Mouse (Mus musculus): Measurements from ENCODE around the gene Cdc42ep2. TPM values are rescaled to one million over a fixed set of nuclear protein-coding genes. Genes with fewer than 3 reads are reported as not detected.
A peak's percentile ranks its signal among the peaks of the same experiment; 100 is the strongest.

Gene Cdc42ep2
- polyA plus RNA-seq, 1 experiment = 2.5 TPM

DNA sequence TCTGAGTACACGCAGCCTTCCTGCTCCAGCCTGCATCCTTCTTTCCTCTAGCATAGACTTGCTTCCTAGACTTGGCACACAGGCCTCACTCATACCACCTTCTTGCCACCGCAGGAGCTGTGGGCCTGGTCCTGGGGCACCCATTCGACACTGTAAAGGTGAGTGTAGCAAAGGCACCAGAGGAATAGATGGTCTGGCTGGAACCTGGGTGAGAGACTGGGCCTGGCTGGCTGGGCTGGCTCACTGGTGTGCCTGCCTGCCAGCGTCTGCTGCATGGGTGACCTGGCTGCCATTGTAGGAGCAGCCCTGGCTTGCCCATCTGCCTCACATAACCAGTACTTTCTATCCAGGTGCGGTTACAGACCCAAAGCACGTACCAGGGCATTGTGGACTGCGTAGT lies 44.9 kb downstream of the Cdc42ep2 start:
- Histone ChIP-seq H3K4me3 (ENCODE audit: insufficient read depth, low read length) (peak overlapping the region; percentile 31), H3K27ac (ENCODE audit: insufficient read depth, low read depth, low read length) (no peak overlapping the region), H3K4me1 (ENCODE audit: control insufficient read depth, insufficient read depth, low read length) (peaks cover 45% of the 10 kb centered on the region)
- TF ChIP-seq POLR2A (IDR thresholded peaks at IDR 0.05; ENCODE audit: borderline replicate concordance, low read depth, low read length) (no peak), CTCF (IDR thresholded peaks at IDR 0.05; ENCODE audit: low read depth, low read length) (no peak)

DNA sequence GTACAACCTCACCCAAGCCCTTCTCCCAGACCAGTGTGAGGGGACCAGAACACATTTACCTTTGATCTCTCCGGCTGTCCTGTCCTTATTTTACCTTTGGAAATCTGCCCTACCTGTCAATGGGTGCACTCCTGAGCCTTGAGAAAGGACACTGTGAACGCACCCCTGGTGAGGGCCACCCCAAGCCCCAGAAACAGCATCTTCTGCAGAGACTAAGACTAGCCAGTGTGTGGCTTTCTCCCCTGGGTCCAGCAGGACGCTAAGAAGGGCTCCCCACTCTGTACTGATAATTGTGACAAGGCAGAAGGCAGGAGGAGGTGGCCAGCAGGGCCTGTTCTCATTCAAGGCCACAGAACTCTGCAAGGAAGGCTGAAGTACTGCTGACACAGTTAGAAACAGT lies 45.7 kb downstream of the Cdc42ep2 start:
- no peak for TF ChIP-seq CTCF (IDR thresholded peaks at IDR 0.05; ENCODE audit: low read depth, low read length)
- no peak for TF ChIP-seq POLR2A (IDR thresholded peaks at IDR 0.05; ENCODE audit: borderline replicate concordance, low read depth, low read length)
- Histone ChIP-seq H3K4me3 (ENCODE audit: insufficient read depth, low read length) (peak overlapping the region; percentile 64), H3K4me1 (ENCODE audit: control insufficient read depth, insufficient read depth, low read length) (peaks cover 47% of the 10 kb centered on the region), H3K27ac (ENCODE audit: insufficient read depth, low read depth, low read length) (peak overlapping the region; percentile 98)

DNA sequence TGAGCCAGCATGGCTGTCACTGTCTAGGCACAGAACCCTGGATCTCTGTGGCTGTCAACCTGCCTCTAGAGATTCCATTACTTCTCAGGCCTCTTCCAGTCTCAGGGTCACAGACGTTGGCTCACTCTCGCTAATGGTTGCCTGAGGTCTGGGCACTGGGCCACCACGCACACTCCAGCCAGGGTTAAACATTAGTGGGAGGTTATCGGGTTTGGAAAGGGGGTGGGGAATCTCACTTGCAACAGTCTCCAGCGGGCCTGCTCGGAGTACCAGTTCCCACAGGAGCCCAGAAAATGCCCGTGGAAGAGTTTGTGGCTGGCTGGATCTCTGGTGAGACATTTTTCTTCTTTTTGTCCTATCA lies 46.3 kb downstream of the Cdc42ep2 start:
- peak overlapping the region; percentile 98 for H3K27ac ChIP-seq (ENCODE audit: insufficient read depth, low read depth, low read length)
- H3K4me3 ChIP-seq (ENCODE audit: insufficient read depth, low read length) = peak overlapping the region; percentile 64
- H3K4me1 ChIP-seq (ENCODE audit: control insufficient read depth, insufficient read depth, low read length) = peaks cover 51% of the 10 kb centered on the region
- TF ChIP-seq CTCF (IDR thresholded peaks at IDR 0.05; ENCODE audit: low read depth, low read length) = 0 out of 2 replicates have a peak, but pooled peaks have one; percentile 1
- TF ChIP-seq POLR2A (IDR thresholded peaks at IDR 0.05; ENCODE audit: borderline replicate concordance, low read depth, low read length) = no peak

DNA sequence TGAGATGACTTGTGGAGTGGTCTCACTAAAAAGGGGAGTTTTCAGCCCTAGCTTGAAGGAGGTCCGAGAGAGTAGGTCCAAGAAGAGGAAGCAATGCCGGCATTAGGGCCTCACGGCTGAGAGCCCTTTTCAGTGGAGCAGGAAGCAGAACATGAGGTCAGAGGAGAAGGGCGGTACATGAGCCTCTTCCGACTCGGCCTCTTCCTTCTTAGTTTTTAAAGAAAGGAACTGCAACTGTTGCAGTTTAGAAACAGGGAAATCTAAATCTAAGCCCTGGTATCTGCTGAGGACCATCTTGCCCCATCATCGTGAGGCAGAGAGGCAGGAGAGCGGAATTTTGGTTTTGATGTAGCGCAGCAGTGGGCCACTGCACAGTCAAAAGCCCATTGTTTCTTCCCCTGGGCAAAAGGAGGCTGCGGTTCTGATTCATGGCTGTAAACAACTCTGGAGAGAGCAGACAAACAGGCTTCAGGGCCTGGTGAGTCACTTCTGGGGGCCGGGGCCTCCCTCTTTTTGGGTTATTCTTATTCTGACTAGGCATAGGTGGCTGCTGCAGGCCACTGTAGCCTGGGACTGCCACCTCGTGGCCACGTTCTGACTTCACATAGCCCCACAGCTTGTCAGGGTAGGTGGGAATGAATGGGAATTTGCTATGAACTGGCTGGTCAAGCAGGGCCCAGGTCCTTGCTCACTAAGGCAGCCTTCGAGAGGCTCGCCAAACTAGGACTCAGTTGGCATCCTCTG lies 46.8 kb downstream of the Cdc42ep2 start, which contains the start of gene Slc25a45:
Gene Slc25a45 (plus strand): TSS at position 191 of the 744 bp plus-strand sequence.
- peak within 1 kb of the TSS; percentile 98 for H3K27ac ChIP-seq (ENCODE audit: insufficient read depth, low read depth, low read length)
- peaks cover 55% of the 10 kb centered on the region for H3K4me1 ChIP-seq (ENCODE audit: control insufficient read depth, insufficient read depth, low read length)
- TF ChIP-seq CTCF (IDR thresholded peaks at IDR 0.05; ENCODE audit: low read depth, low read length) = peak; percentile 64; the same call in 1 of the 2 replicates
- no peak for TF ChIP-seq POLR2A (IDR thresholded peaks at IDR 0.05; ENCODE audit: borderline replicate concordance, low read depth, low read length)
- peak within 1 kb of the TSS; percentile 64 for H3K4me3 ChIP-seq (ENCODE audit: insufficient read depth, low read length)

DNA sequence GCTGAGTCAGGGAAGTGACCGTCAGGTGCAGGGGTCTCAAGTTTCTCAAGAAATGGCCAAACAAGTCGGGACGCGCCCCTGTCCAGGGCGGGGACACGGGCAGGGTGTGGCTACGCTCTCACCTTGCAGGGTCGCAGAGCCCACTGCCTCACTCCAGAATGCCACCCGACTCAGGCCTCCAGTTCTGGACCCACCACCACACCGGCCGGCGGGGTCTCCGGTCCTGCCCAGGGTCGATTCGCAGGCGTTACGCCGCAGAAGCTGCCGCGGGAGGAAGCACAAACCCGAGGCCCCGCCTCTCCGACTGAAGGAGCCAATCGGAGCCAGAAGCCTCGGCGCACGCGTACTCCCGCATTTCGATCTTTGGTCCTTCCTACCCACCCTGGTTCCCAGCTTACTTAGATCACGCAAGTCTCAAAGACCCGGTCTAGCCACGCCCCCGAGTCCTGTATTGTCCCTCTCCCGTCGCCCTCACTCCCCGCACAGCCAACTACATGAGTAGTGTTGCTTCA lies 49.6 kb downstream of the Cdc42ep2 start, which contains the start of gene Frmd8:
Gene Frmd8 (minus strand): TSS at position 306 of the 512 bp plus-strand sequence.
- TF ChIP-seq CTCF (IDR thresholded peaks at IDR 0.05; ENCODE audit: low read depth, low read length) (no peak), POLR2A (IDR thresholded peaks at IDR 0.05; ENCODE audit: borderline replicate concordance, low read depth, low read length) (no peak)
- Histone ChIP-seq H3K27ac (ENCODE audit: insufficient read depth, low read depth, low read length) (peak within 1 kb of the TSS; percentile 32), H3K4me1 (ENCODE audit: control insufficient read depth, insufficient read depth, low read length) (peaks cover 38% of the 10 kb centered on the region), H3K4me3 (ENCODE audit: insufficient read depth, low read length) (peak within 1 kb of the TSS; percentile 67)

DNA sequence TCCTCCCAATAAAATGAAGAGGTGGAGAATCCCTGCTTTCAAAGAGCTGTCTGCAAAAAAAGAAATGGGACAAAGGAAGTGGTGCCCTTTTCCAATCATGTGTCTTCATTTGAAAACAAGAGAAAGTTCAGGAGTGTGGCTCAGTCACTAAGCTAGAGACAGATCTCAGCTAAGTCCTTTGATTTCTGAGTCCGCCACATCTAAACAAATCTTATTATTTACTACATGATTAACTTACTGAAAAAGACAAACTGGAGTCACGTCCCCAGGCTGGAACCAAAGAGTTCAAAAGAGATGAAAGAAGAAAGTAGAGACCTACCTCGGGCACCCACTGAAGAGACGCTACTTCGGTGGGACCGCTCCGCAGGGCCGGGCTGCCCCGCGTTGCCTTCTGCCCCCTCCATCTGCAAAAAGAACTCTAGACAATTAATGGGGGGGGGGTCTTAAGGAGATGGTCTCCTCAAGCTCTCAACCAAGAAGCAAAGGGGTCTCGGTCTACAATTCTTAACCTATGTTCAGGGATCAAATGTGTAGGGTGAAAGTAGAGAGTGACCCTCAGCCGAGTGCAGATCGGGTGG lies 50.1 kb downstream of the Cdc42ep2 start:
- TF ChIP-seq CTCF (IDR thresholded peaks at IDR 0.05; ENCODE audit: low read depth, low read length) (no peak), POLR2A (IDR thresholded peaks at IDR 0.05; ENCODE audit: borderline replicate concordance, low read depth, low read length) (no peak)
- Histone ChIP-seq H3K4me1 (ENCODE audit: control insufficient read depth, insufficient read depth, low read length) (peaks cover 33% of the 10 kb centered on the region), H3K27ac (ENCODE audit: insufficient read depth, low read depth, low read length) (peak overlapping the region; percentile 32), H3K4me3 (ENCODE audit: insufficient read depth, low read length) (peak overlapping the region; percentile 67)

DNA sequence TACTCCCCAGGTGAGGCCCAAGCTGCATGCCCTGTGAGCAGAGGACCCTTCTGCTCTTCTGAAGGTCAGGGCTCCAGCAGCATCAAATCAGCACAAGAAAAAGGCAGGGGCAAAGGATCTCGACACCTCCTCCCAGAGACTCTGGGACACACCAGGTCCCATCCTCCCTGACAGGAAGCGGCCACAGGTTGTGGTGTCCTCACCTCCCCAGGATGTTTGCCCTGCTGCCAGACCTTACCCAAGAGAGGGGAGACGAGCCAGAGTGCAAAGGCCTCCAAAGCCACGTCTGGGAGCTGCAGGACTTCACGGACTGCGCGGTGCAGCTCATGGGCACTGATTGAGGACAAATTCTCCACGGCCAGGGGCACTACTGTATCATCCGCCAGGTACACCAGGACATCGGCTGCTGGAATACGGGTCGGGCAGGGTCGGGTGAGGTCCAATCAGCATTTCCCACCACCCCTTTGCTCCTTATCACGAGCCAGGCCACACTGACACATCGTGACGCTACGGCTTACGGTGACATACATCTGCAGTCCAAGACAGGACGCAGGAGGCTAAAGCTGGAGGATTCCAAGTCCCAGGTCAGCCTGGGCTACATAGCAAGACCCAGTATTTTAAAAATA lies 51.6 kb downstream of the Cdc42ep2 start:
- no peak overlapping the region for H3K4me3 ChIP-seq (ENCODE audit: insufficient read depth, low read length)
- H3K27ac ChIP-seq (ENCODE audit: insufficient read depth, low read depth, low read length) = no peak overlapping the region
- TF ChIP-seq POLR2A (IDR thresholded peaks at IDR 0.05; ENCODE audit: borderline replicate concordance, low read depth, low read length) = no peak
- no peak for TF ChIP-seq CTCF (IDR thresholded peaks at IDR 0.05; ENCODE audit: low read depth, low read length)

DNA sequence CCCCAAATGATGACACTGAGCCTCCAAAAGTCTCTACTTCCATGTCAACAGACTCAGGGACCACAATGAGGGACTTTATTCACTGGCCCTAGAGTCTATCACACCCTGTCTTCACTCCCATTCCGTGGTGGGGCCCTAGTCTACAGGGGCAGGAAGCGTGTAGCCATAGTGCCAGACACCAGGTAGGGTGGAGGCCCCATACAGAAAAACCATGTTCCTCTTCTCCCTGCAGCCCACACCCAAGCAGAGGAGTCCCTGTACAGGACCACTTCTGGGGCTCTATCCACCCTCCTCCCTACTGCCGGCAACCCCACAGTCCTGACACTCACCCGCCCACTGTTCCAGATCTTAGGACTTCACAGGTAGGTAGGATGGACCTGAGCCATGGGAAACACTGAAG lies 52.1 kb downstream of the Cdc42ep2 start:
- H3K4me3 ChIP-seq (ENCODE audit: insufficient read depth, low read length) = no peak overlapping the region
- no peak for TF ChIP-seq POLR2A (IDR thresholded peaks at IDR 0.05; ENCODE audit: borderline replicate concordance, low read depth, low read length)
- TF ChIP-seq CTCF (IDR thresholded peaks at IDR 0.05; ENCODE audit: low read depth, low read length) = no peak
- peaks cover 31% of the 10 kb centered on the region for H3K4me1 ChIP-seq (ENCODE audit: control insufficient read depth, insufficient read depth, low read length)
- H3K27ac ChIP-seq (ENCODE audit: insufficient read depth, low read depth, low read length) = no peak overlapping the region

More for the DNA sequence above, 51.6 kb downstream of the Cdc42ep2 start:
- H3K4me1 ChIP-seq (ENCODE audit: control insufficient read depth, insufficient read depth, low read length) = peaks cover 31% of the 10 kb centered on the region

DNA sequence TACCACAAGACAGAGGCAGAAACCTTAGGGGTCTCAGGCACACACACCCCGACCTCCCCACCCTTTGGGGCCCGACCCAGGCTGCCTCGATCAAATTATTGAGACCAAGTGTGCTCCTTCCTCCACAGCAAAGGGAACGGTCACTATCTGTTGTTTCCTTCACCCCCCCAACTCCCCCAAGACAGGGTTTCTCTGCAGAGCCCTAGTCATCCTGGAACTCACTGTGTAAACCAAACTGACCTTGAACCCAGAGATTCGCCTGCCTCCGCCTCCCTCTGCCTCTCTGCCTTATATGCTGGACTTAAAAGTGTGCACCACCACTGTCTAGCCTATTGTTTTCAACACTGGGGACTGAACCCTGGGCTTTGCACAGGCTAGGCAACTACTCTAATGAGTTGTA lies 52.9 kb downstream of the Cdc42ep2 start:
- no peak overlapping the region for H3K27ac ChIP-seq (ENCODE audit: insufficient read depth, low read depth, low read length)
- H3K4me3 ChIP-seq (ENCODE audit: insufficient read depth, low read length) = no peak overlapping the region
- TF ChIP-seq POLR2A (IDR thresholded peaks at IDR 0.05; ENCODE audit: borderline replicate concordance, low read depth, low read length) (no peak), CTCF (IDR thresholded peaks at IDR 0.05; ENCODE audit: low read depth, low read length) (no peak)
- peaks cover 24% of the 10 kb centered on the region for H3K4me1 ChIP-seq (ENCODE audit: control insufficient read depth, insufficient read depth, low read length)

Measured in bone marrow macrophage, adult 2 months (primary cell).